Mouse (Mus musculus): ENCODE results near the gene Def8. TPM values are rescaled to one million over a fixed set of nuclear protein-coding genes. Genes with fewer than 3 reads are reported as not detected.

Def8 gene
- total and polyA plus RNA-seq, 2 experiments, result 20.6 to 33.5 TPM

- Histone ChIP-seq H3K27me3 (ENCODE audit: control insufficient read depth, insufficient read depth, low read length) (no peaks in the 10 kb centered on the region), H3K36me3 (ENCODE audit: control insufficient read depth, insufficient read depth, low read length) (no peaks in the 10 kb centered on the region), H3K4me1 (ENCODE audit: control insufficient read depth, insufficient read depth, low read length) (no peaks in the 10 kb centered on the region), H3K27ac (replicated peaks; ENCODE audit: insufficient read depth, low read depth, low read length) (no peak overlapping the region), H3K9ac (ENCODE audit: low read depth, low read length) (no peak overlapping the region), H3K4me3 (ENCODE audit: insufficient read depth, low read depth, low read length) (peak overlapping the region; percentile 10; the same call in 1 of the 2 replicates), H3K79me2 (ENCODE audit: control insufficient read depth, insufficient read depth, low read length) (no peaks in the 10 kb centered on the region)
- WGBS, result 12% methylated on average over 17 of the region's 17 CpGs
- TF ChIP-seq POLR2A (IDR thresholded peaks at IDR 0.05; ENCODE audit: extremely low read depth, insufficient read depth, low read length) (no peak), CTCF (IDR thresholded peaks at IDR 0.05; ENCODE audit: low read depth, low read length) (peak; percentile 77)
- peak; percentile 31 for DNase-seq (ENCODE audit: extremely low read depth, low read depth, low spot score)
Measured at GRCm38 (mm10) chr8:123422056-123422780, 1.1 kb upstream of the Def8 start.

- WGBS, result 32% methylated on average over 3 of the region's 3 CpGs
- DNase-seq (ENCODE audit: extremely low read depth, low read depth, low spot score), result no peak
- Histone ChIP-seq H3K79me2 (ENCODE audit: control insufficient read depth, insufficient read depth, low read length) (no peaks in the 10 kb centered on the region), H3K27me3 (ENCODE audit: control insufficient read depth, insufficient read depth, low read length) (no peaks in the 10 kb centered on the region), H3K4me3 (ENCODE audit: insufficient read depth, low read depth, low read length) (no peak overlapping the region), H3K4me1 (ENCODE audit: control insufficient read depth, insufficient read depth, low read length) (no peaks in the 10 kb centered on the region), H3K9ac (ENCODE audit: low read depth, low read length) (no peak overlapping the region), H3K27ac (replicated peaks; ENCODE audit: insufficient read depth, low read depth, low read length) (no peak overlapping the region), H3K36me3 (ENCODE audit: control insufficient read depth, insufficient read depth, low read length) (no peaks in the 10 kb centered on the region)
- no peak for TF ChIP-seq POLR2A (IDR thresholded peaks at IDR 0.05; ENCODE audit: extremely low read depth, insufficient read depth, low read length)
Measured at GRCm38 (mm10) chr8:123422781-123423159, 557 bp upstream of the Def8 start.

- TF ChIP-seq CTCF (IDR thresholded peaks at IDR 0.05; ENCODE audit: low read depth, low read length), result no peak
- TF ChIP-seq POLR2A (IDR thresholded peaks at IDR 0.05; ENCODE audit: extremely low read depth, insufficient read depth, low read length), result no peak
- 98% methylated on average over 27 of the region's 27 CpGs for WGBS
- Histone ChIP-seq H3K79me2 (ENCODE audit: control insufficient read depth, insufficient read depth, low read length) (no peaks in the 10 kb centered on the region), H3K4me1 (ENCODE audit: control insufficient read depth, insufficient read depth, low read length) (no peaks in the 10 kb centered on the region), H3K27ac (replicated peaks; ENCODE audit: insufficient read depth, low read depth, low read length) (no peak overlapping the region), H3K36me3 (ENCODE audit: control insufficient read depth, insufficient read depth, low read length) (no peaks in the 10 kb centered on the region), H3K9ac (ENCODE audit: low read depth, low read length) (no peak overlapping the region), H3K4me3 (ENCODE audit: insufficient read depth, low read depth, low read length) (no peak overlapping the region), H3K27me3 (ENCODE audit: control insufficient read depth, insufficient read depth, low read length) (no peaks in the 10 kb centered on the region)
- no peak for DNase-seq (ENCODE audit: extremely low read depth, low read depth, low spot score)
Measured at GRCm38 (mm10) chr8:123426511-123427509, 3.5 kb downstream of the Def8 start.

- H3K9ac ChIP-seq (ENCODE audit: low read depth, low read length), result no peak overlapping the region
Measured at GRCm38 (mm10) chr8:123427639-123428275, 4.4 kb downstream of the Def8 start.

GRCm38 (mm10) chr8:123428343-123428893, 5.1 kb downstream of the Def8 start:
- 98% methylated on average over 29 of the region's 29 CpGs for WGBS

More at GRCm38 (mm10) chr8:123427639-123428275, 4.4 kb downstream of the Def8 start:
- Histone ChIP-seq H3K27ac (replicated peaks; ENCODE audit: insufficient read depth, low read depth, low read length) (no peak overlapping the region), H3K79me2 (ENCODE audit: control insufficient read depth, insufficient read depth, low read length) (no peaks in the 10 kb centered on the region), H3K4me1 (ENCODE audit: control insufficient read depth, insufficient read depth, low read length) (no peaks in the 10 kb centered on the region), H3K36me3 (ENCODE audit: control insufficient read depth, insufficient read depth, low read length) (no peaks in the 10 kb centered on the region), H3K4me3 (ENCODE audit: insufficient read depth, low read depth, low read length) (no peak overlapping the region), H3K27me3 (ENCODE audit: control insufficient read depth, insufficient read depth, low read length) (no peaks in the 10 kb centered on the region)
- no peak for DNase-seq (ENCODE audit: extremely low read depth, low read depth, low spot score)
- 95% methylated on average over 24 of the region's 24 CpGs for WGBS
- TF ChIP-seq POLR2A (IDR thresholded peaks at IDR 0.05; ENCODE audit: extremely low read depth, insufficient read depth, low read length) (no peak), CTCF (IDR thresholded peaks at IDR 0.05; ENCODE audit: low read depth, low read length) (no peak)

More at GRCm38 (mm10) chr8:123428343-123428893, 5.1 kb downstream of the Def8 start:
- H3K4me3 ChIP-seq (ENCODE audit: insufficient read depth, low read depth, low read length), result no peak overlapping the region
- no peak overlapping the region for H3K27ac ChIP-seq (replicated peaks; ENCODE audit: insufficient read depth, low read depth, low read length)
- H3K4me1 ChIP-seq (ENCODE audit: control insufficient read depth, insufficient read depth, low read length), result no peaks in the 10 kb centered on the region
- DNase-seq (ENCODE audit: extremely low read depth, low read depth, low spot score), result no peak
- no peaks in the 10 kb centered on the region; the same call in 1 of the 2 replicates for H3K27me3 ChIP-seq (ENCODE audit: control insufficient read depth, insufficient read depth, low read length)
- H3K9ac ChIP-seq (ENCODE audit: low read depth, low read length), result no peak overlapping the region
- TF ChIP-seq POLR2A (IDR thresholded peaks at IDR 0.05; ENCODE audit: extremely low read depth, insufficient read depth, low read length), result no peak
- no peak for TF ChIP-seq CTCF (IDR thresholded peaks at IDR 0.05; ENCODE audit: low read depth, low read length)
- no peaks in the 10 kb centered on the region for H3K36me3 ChIP-seq (ENCODE audit: control insufficient read depth, insufficient read depth, low read length)
- no peaks in the 10 kb centered on the region for H3K79me2 ChIP-seq (ENCODE audit: control insufficient read depth, insufficient read depth, low read length)

All from liver, adult 2 months (tissue).